Comparison of ENCODE assay signal across 8 mouse cellular contexts in genomic region chr4:117288927-117289801, GRCm38 (mm10). TPM values are rescaled to one million over a fixed set of nuclear protein-coding genes. Genes with fewer than 3 reads are reported as not detected.
DNase-seq lines count a peak whose midpoint lies in the region; ATAC-seq lines count a peak whose summit lies in the region.

No protein-coding gene starts in this region.

- H3K4me2 ChIP-seq in forebrain, embryonic 15.5 days (replicated peaks), result peak overlapping the region; percentile 73

- peak overlapping the region; percentile 74 for H3K9ac ChIP-seq in forebrain, embryonic 15.5 days (replicated peaks)

- H3K9me3 ChIP-seq in forebrain, embryonic 15.5 days, result no peaks in the 10 kb centered on the region

- peak overlapping the region; percentile 77 for H3K4me3 ChIP-seq in forebrain, embryonic 15.5 days

- H3K27ac ChIP-seq in forebrain, embryonic 15.5 days (replicated peaks), result peak overlapping the region; percentile 94

- DNase-seq in MN1 (ENCODE audit: low spot score), result peak; percentile 66
- peak; percentile 71 to 87 for DNase-seq in cerebellum, adult 18-20 months
- DNase-seq in heart, postnatal 36 days, result peak; percentile 80 to 88
- peak; percentile 67 for DNase-seq in layer of hippocampus, adult 9-11 months
- DNase-seq in lung, postnatal 14 days, result peak; percentile 74
- peak; percentile 65 for DNase-seq in ovary, postnatal 14 days (ENCODE audit: low spot score)
- peak; percentile 81 for DNase-seq in thymus, postnatal 14 days

- WGBS in forebrain, embryonic 15.5 days, result under 1% methylated on average over 69 of the region's 80 CpGs

- H3K36me3 ChIP-seq in forebrain, embryonic 15.5 days, result peaks cover 23% of the 10 kb centered on the region

- peaks cover 42% of the 10 kb centered on the region for H3K4me1 ChIP-seq in forebrain, embryonic 15.5 days

- intact Hi-C loops in heart, postnatal 36 days (cut with DNase I), result no loop called here

- peak; percentile 87 for ATAC-seq in forebrain, embryonic 15.5 days (replicated peaks)

- no peaks in the 10 kb centered on the region for H3K27me3 ChIP-seq in forebrain, embryonic 15.5 days

RNA-seq across cellular contexts. Expression of gene Armh1, which starts 37.2 kb away (rescaled TPM):
- polyA plus RNA-seq in forebrain, embryonic 15.5 days (2015; fragmentation: Nextera tagmentation; extraction: Ambion mirVana), result 0.92 and 1.8 TPM in 2 replicates
- total RNA-seq in heart, postnatal 36 days (2021), result not detected

RNA-seq across cellular contexts. Expression of gene Tmem53, which starts 37.4 kb away (rescaled TPM):
- 4.9 and 6.5 TPM in 2 replicates for polyA plus RNA-seq in forebrain, embryonic 15.5 days (2015; fragmentation: Nextera tagmentation; extraction: Ambion mirVana)
- 10 to 100 TPM; 26.5 to 28.5 TPM for total RNA-seq in heart, postnatal 36 days (2021)

Comparison
In these comparisons a context has a peak if more than half of its experiments do, and no peak if none do; other contexts are left out.
1. Peak in every context shown above with its lines: DNase-seq, ATAC-seq, H3K4me3 ChIP-seq and H3K27ac ChIP-seq.